Mouse (Mus musculus): ENCODE measurements around the gene Plxdc1. TPM values are rescaled to one million over a fixed set of nuclear protein-coding genes. Genes with fewer than 3 reads are reported as not detected.

Plxdc1 gene
- polyA plus RNA-seq, 1 experiment from 2014 or later, result 0.11 TPM

DNA sequence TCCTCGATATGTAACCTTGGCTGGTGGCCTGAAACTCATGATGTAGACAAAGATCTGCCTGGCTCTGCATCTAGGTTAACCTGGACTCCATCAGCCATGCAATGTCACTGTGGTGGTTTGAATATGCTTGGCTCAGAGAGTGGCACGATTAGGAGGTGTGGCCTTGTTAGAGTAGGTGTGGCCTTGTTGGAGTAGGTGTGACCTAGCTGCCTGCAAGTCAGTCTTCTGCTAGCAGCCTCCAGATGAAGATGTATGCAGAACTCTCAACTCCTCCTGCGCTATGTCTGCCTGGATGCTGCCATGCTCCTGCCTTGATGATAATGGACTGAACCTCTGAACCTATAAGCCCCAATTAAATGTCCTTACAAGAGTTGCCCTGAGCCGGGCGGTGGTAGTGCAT, 43.0 kb downstream of the Plxdc1 start:
- Histone ChIP-seq H3K27ac (no peak overlapping the region), H3K36me3 (replicated peaks) (no peaks in the 10 kb centered on the region), H3K4me1 (peaks cover 11% of the 10 kb centered on the region; the same call in 1 of the 2 replicates), H3K27me3 (ENCODE audit: poor library complexity, severe bottlenecking) (no peaks in the 10 kb centered on the region), H3K9me3 (no peaks in the 10 kb centered on the region), H3K4me3 (no peak overlapping the region)
- WGBS, result 82% methylated on average over 5 of the region's 5 CpGs
- no peak for DNase-seq (ENCODE audit: extremely low spot score, low spot score)

DNA sequence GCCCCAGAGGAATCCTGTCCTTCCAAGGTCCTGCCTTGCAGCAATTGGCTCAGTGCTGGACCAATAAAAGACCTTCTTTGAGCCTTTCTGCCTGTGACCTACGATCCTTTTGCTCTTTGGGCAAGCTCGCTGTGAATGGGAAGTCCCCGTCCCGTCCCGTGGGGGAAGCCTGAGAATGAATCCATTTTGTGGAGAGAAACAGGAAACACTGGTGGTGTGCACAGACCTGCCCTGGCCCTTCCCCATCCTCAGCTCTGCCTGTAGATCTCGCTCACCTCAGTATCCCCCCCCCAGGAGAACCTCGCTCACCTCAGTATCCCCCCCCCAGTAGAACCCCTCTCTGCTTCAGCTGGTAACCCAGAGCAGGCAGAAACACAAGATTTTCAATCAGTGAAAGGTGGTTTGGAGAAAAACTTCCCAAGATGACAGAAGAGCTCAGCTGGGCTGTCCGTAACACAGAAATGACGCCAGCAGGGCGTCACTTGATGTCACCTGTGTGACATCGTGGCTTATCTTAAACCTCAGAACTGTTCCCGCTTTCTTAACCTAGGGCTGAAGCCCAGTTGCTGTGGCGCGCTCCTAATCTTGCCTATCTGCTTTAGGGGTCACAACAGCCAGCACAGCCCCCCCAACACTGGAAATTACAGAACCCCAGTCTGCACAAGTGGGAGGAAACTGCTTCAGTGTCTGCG, 43.7 kb downstream of the Plxdc1 start:
- WGBS, result 88% methylated on average over 15 of the region's 15 CpGs
- Histone ChIP-seq H3K27me3 (ENCODE audit: poor library complexity, severe bottlenecking) (no peaks in the 10 kb centered on the region), H3K4me3 (no peak overlapping the region), H3K4me1 (peaks cover 10% of the 10 kb centered on the region; the same call in 1 of the 2 replicates), H3K9me3 (no peaks in the 10 kb centered on the region), H3K27ac (no peak overlapping the region), H3K36me3 (replicated peaks) (no peaks in the 10 kb centered on the region)
- no peak for DNase-seq (ENCODE audit: extremely low spot score, low spot score)

DNA sequence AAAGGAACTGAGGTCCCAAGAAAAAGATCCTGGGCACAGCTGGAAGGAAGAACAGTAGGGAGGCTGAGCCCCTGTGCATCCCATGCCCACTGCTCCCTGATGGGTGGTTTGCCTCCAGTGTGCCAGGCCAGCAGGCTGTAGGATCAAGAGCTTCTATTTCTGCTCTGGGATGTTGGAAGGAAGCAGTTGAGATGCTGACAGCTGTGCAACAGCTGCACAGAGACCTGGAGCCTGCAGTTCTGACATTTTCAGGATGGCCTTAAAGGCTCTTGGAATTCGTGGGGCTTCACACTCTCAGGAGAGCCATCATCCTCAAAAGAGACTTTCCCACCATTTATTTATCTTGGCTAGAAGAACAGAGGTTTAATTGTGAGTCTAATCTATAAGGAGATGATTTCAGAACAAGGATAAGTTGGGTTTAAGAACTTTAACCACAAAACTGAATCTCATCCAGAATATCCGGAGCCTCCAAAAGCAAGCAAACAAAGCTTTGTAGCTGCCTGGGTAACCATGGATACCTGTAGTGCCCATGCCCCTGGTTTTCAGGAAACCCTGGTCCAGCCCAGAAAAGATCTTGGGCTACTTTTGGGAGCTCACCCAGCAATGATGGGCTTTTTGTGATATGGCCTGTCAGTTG, 48.7 kb downstream of the Plxdc1 start:
- WGBS, result 80% methylated on average over 2 of the region's 2 CpGs
- no peak overlapping the region for H3K4me3 ChIP-seq
- H3K9me3 ChIP-seq, result no peaks in the 10 kb centered on the region
- H3K36me3 ChIP-seq (replicated peaks), result no peaks in the 10 kb centered on the region
- no peak for DNase-seq (ENCODE audit: extremely low spot score, low spot score)
- H3K27ac ChIP-seq, result no peak overlapping the region
- H3K4me1 ChIP-seq, result no peaks in the 10 kb centered on the region
- H3K27me3 ChIP-seq (ENCODE audit: poor library complexity, severe bottlenecking), result no peaks in the 10 kb centered on the region

DNA sequence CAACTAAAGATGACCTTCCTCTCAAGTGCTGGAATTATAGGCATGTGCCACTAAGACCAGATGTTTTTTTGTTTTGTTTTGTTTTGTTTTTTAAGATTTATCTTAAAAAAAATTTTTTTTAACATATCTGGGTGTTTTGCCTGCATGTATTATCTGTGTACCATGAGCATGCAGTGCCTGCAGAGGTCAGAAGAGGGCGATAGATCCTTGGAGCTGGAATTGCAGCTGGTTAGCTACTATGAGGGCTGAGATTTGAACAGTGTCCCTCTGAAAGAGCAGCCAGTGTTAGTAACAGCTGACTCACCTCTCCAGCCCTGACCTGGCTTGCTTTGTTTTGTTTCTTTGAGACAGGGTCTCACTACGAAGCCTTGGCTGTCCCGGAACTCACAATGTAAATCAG, 49.5 kb downstream of the Plxdc1 start:
- Histone ChIP-seq H3K4me3 (no peak overlapping the region), H3K27ac (no peak overlapping the region), H3K36me3 (replicated peaks) (no peaks in the 10 kb centered on the region), H3K27me3 (ENCODE audit: poor library complexity, severe bottlenecking) (no peaks in the 10 kb centered on the region), H3K9me3 (no peaks in the 10 kb centered on the region), H3K4me1 (no peaks in the 10 kb centered on the region)
- WGBS, result 36% methylated on average over 3 of the region's 3 CpGs
- peak; percentile 60 for DNase-seq (ENCODE audit: extremely low spot score, low spot score)

DNA sequence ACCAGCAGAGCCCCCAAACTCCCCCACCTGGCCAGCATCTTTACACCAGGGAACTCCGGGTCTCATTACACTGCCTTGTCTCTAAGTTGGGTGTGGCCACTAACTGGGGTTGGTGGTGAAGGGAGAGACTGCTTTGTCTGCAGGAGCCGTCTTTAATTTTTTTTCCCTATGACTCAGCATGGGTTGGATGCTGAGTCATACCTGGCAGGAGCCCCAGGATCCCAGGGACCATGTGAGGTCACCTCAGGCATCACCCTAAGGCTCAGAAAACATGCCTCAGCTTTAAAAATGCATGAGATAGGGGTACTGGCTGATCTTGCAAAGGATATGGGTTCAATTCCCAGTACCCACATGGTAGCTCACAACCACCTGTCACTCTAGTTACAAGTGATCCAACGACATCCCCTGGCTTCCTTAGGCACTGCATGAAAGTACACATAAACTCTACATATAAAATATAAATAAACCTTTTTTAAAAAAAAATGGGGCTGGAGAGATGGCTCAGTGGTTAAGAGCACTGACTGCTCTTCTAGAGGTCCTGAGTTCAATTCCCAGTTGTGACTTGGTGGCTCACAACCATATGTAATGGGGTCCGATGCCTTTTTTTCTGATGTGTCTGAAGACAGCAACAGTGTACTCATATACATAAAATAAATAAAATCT, 50.2 kb downstream of the Plxdc1 start:
- H3K4me1 ChIP-seq, result no peaks in the 10 kb centered on the region
- 67% methylated on average over 4 of the region's 4 CpGs for WGBS
- H3K9me3 ChIP-seq, result no peaks in the 10 kb centered on the region
- no peaks in the 10 kb centered on the region for H3K36me3 ChIP-seq (replicated peaks)
- no peak for DNase-seq (ENCODE audit: extremely low spot score, low spot score)
- no peak overlapping the region for H3K27ac ChIP-seq
- no peak overlapping the region for H3K4me3 ChIP-seq
- H3K27me3 ChIP-seq (ENCODE audit: poor library complexity, severe bottlenecking), result no peaks in the 10 kb centered on the region

DNA sequence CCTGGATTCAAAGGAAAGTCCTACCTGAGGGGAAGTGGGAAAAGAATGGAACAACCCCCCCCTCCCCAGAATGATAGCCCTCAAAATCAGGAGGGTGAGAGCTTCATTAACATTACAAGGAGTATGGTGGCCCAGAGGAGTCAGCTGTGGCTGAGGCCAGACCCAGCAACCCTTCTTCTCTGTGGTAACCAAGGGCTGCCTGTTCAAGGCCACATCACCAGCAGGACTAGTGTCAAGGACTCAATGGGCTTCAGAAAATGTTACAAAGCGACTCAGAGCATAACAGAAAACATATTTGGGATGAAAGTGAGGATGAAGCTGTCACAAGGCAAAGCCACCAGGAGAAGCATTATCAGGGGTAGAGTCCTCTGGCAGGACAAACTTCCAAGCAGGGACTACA, 52.7 kb downstream of the Plxdc1 start:
- DNase-seq (ENCODE audit: extremely low spot score, low spot score), result no peak
- no peaks in the 10 kb centered on the region for H3K36me3 ChIP-seq (replicated peaks)
- H3K4me1 ChIP-seq, result no peaks in the 10 kb centered on the region
- no peak overlapping the region for H3K4me3 ChIP-seq
- H3K27ac ChIP-seq, result no peak overlapping the region
- H3K27me3 ChIP-seq (ENCODE audit: poor library complexity, severe bottlenecking), result no peaks in the 10 kb centered on the region
- H3K9me3 ChIP-seq, result no peaks in the 10 kb centered on the region
- WGBS, result 94% methylated on average over 1 of the region's 1 CpGs

DNA sequence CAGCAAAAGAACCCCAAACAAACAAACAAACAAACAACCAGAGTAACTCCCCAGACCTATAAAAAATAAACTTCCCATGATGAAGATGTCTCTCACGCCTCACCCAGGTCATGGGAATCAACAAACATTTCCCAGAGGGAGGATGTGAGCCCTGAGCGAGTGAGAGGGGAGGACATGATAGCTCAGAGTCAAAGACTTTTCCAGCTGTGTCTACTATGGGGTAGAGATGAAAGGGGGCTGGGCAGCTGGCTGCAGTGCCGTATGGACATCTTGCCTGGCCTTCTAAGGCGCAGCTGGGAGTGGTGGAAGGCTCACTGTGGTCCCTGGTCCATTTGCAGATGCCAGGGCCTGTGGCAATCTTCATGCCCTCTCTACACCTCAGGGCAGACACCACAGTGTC, 57.3 kb downstream of the Plxdc1 start:
- no peaks in the 10 kb centered on the region for H3K27me3 ChIP-seq (ENCODE audit: poor library complexity, severe bottlenecking)
- H3K4me3 ChIP-seq, result no peak overlapping the region
- H3K4me1 ChIP-seq, result no peaks in the 10 kb centered on the region; the same call in 1 of the 2 replicates
- no peak overlapping the region for H3K27ac ChIP-seq
- DNase-seq (ENCODE audit: extremely low spot score, low spot score), result no peak
- no peaks in the 10 kb centered on the region for H3K36me3 ChIP-seq (replicated peaks)
- 82% methylated on average over 4 of the region's 4 CpGs for WGBS
- no peaks in the 10 kb centered on the region for H3K9me3 ChIP-seq

DNA sequence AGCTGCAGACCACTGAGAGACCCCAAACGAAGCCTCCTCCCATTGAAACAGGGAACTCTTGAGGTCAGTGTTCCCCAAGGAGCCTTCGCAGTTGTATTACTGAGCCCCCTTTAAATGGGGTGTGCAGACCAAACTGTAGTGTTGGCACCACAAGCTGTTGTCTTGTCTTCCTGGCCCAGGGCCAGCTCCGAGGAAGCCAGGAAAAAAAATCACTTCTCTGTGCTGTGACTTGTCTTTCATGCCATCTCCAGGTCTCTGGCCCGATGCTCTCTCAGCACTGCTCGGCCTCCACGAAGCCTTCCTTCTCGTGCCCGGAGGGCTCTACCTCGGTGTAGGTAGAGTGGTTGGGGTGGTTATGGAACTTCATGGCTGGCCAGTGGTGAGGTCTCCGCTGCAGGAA, 62.0 kb downstream of the Plxdc1 start:
- no peak overlapping the region for H3K27ac ChIP-seq
- no peak for DNase-seq (ENCODE audit: extremely low spot score, low spot score)
- H3K9me3 ChIP-seq, result no peaks in the 10 kb centered on the region
- no peak overlapping the region for H3K4me3 ChIP-seq
- no peaks in the 10 kb centered on the region for H3K27me3 ChIP-seq (ENCODE audit: poor library complexity, severe bottlenecking)
- 95% methylated on average over 10 of the region's 10 CpGs for whole genome bisulfite sequencing
- no peaks in the 10 kb centered on the region for H3K36me3 ChIP-seq (replicated peaks)
- H3K4me1 ChIP-seq, result no peaks in the 10 kb centered on the region; the same call in 1 of the 2 replicates

DNA sequence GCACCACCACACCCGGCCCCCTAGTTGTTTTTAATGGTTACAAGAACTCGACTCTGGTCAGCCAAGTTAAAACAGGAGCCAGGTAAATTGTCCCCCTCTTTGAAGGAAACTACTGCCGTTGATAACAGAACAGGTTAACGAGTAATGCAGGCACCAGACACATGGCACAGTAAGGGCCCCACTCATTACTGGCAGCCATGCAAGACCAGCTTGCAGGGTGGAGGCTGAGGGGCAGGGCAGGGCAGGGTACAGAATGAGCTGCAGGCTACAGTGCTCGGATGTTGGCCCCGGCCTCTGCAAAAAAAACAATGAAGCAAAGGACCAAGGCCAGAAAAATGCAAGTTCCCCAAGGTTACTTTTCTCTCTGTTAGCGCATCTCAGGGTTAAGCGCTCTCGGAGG, 62.6 kb downstream of the Plxdc1 start:
- no peaks in the 10 kb centered on the region for H3K36me3 ChIP-seq (replicated peaks)
- H3K4me1 ChIP-seq, result no peaks in the 10 kb centered on the region; the same call in 1 of the 2 replicates
- H3K9me3 ChIP-seq, result no peaks in the 10 kb centered on the region
- H3K27ac ChIP-seq, result no peak overlapping the region
- WGBS, result 88% methylated on average over 9 of the region's 9 CpGs
- DNase-seq (ENCODE audit: extremely low spot score, low spot score), result no peak
- H3K27me3 ChIP-seq (ENCODE audit: poor library complexity, severe bottlenecking), result no peaks in the 10 kb centered on the region
- H3K4me3 ChIP-seq, result no peak overlapping the region

DNA sequence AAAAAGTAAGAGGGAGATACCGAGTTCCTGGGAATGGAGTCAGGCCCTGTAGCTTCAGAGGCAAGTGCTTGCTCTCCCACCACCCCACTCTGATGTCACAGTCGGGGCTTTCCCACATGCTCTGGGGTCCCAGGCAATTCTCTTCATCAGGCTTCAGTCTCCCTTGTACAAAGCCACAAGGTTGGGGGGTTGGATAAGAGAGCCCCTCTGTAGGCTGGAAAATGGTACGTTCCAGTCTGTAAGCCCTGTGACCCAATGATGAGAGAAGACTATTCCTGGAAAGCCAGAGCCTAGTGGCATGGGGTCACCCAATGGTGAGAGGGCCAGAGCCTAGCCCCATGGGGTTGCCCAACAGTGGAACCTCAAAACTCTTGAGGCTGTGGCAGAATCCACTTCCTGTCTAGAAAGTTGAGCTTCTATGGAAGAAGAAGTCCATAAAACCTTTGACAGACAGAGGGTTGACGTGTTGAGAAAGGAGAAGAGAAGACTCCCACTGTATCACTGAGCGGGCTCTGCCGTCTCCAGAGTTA, 70.2 kb downstream of the Plxdc1 start:
- H3K27me3 ChIP-seq (ENCODE audit: poor library complexity, severe bottlenecking), result no peaks in the 10 kb centered on the region
- no peaks in the 10 kb centered on the region for H3K9me3 ChIP-seq
- no peaks in the 10 kb centered on the region for H3K36me3 ChIP-seq (replicated peaks)
- H3K4me3 ChIP-seq, result no peak overlapping the region
- no peak for DNase-seq (ENCODE audit: extremely low spot score, low spot score)
- H3K27ac ChIP-seq, result no peak overlapping the region
- 93% methylated on average over 6 of the region's 6 CpGs for WGBS
- peaks cover 10% of the 10 kb centered on the region for H3K4me1 ChIP-seq

DNA sequence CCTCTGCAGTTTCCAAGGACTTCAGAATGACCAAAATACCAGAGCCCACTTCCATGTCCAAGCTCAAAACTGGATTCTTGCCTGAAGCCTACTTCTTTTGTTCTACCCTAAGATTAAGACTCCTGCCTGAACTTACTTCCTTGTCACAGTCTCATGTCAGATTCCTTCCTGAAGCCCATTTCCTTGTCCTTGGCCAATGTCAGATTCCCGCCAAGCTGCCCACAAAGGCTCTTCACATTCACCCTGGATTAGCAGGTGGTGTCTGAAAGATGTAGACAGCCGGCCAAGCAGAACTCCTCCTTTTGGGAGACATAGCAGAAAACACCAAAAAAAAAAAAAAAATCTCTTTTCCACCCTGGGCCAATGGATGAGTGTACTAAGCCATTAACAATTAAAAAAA, 70.8 kb downstream of the Plxdc1 start:
- H3K27me3 ChIP-seq (ENCODE audit: poor library complexity, severe bottlenecking), result no peaks in the 10 kb centered on the region
- H3K36me3 ChIP-seq (replicated peaks), result no peaks in the 10 kb centered on the region
- WGBS, result 88% methylated on average over 2 of the region's 2 CpGs
- no peaks in the 10 kb centered on the region for H3K9me3 ChIP-seq
- no peak overlapping the region for H3K27ac ChIP-seq
- DNase-seq (ENCODE audit: extremely low spot score, low spot score), result no peak
- H3K4me1 ChIP-seq, result peaks cover 15% of the 10 kb centered on the region
- H3K4me3 ChIP-seq, result no peak overlapping the region

DNA sequence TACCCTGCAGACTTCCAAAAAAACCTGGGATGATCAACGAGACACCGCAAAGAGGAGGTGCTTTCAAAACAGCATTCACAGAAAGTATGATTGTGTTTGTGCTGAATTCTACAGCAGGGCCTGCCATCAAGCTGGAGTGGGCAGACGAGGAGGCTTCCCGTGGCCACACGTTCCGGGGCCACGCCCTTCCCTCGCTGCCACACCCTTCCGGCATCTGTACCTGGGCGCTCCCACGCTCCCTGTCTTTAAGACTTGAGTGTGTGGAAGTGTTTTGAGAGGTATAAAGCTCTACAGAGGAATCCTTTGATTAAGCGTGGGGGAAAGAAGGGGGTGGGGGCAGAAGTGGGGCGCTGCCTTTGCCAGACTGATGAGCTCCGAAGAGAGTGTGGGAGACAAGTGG, 73.1 kb downstream of the Plxdc1 start:
- WGBS, result 92% methylated on average over 14 of the region's 14 CpGs
- H3K36me3 ChIP-seq (replicated peaks), result no peaks in the 10 kb centered on the region
- H3K9me3 ChIP-seq, result no peaks in the 10 kb centered on the region
- no peak overlapping the region for H3K4me3 ChIP-seq
- H3K27me3 ChIP-seq (ENCODE audit: poor library complexity, severe bottlenecking), result no peaks in the 10 kb centered on the region
- H3K4me1 ChIP-seq, result peaks cover 14% of the 10 kb centered on the region
- no peak overlapping the region for H3K27ac ChIP-seq
- DNase-seq (ENCODE audit: extremely low spot score, low spot score), result no peak

All from forebrain, embryonic 10.5 days (tissue).